Mouse (Mus musculus) splenic B cell, adult 2 months (primary cell): ENCODE data around the gene Fam71e1.

Source experiments
- DNase-seq: peaks from one replicate; pipeline ENCODE4 v3.0.0-alpha.2; 2011; ENCODE audit warnings: low read depth, low spot score
- H3K27me3 ChIP-seq: 2 replicates; pipeline ENCODE4 v1.6.1; 2012; ENCODE audit warnings: mild to moderate bottlenecking, low read length, moderate library complexity, mixed read lengths; ENCODE audit not compliant: control insufficient read depth, poor library complexity, insufficient read depth, severe bottlenecking
- H3K36me3 ChIP-seq: 2 replicates; pipeline ENCODE4 v1.6.1; 2012; ENCODE audit warnings: mild to moderate bottlenecking, low read length, moderate library complexity, mixed read lengths; ENCODE audit not compliant: control insufficient read depth, poor library complexity, insufficient read depth, severe bottlenecking

Fam71e1 gene

DNA sequence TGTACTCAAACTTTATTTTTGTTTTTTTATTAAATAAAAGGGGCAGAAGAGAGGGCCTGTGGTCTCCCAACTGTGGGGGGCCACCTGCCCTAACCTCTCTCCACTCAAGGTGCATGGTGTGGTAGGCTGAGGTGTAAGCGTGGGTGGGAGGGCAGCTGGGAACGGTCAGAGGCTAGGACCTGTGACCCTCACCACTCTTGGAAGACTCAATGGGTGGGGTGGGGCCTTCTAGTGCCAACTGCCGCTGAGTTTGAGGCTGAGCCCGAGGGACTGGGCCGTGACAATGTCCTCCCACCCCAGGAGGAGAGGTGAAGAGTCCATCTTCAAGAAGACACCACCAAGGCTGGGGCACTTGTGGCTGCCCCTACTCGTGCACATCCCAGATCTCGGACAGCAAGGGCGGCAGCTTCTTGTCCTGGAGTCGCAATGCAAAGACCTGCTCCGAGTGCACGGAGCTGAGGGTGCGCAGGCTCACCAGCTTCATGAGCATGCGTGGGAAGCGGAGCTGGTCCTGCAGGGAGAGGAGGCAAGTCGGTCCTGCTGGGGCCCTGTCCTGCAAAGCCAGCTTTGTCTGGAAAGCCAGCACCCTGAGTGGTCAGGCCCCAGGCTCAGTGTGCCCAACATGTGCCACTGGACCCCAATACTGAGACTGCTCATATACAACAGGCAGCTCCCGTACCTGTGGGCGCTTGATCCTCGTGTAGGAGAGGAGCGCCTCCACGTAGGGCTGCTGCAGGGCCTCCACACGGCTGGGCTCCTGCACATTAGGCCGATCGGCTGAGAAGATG, 53.4 kb downstream of the Fam71e1 start:
- DNase-seq, result peak; percentile 15
- Histone ChIP-seq H3K27me3 (no peaks in the 10 kb centered on the region), H3K36me3 (peaks cover 18% of the 10 kb centered on the region)

GRCm38 (mm10) chr7:44550409-44550678, 54.0 kb downstream of the Fam71e1 start:
- DNase-seq, result no peak
- Histone ChIP-seq H3K36me3 (peaks cover 18% of the 10 kb centered on the region), H3K27me3 (no peaks in the 10 kb centered on the region)
